Mouse (Mus musculus) intestine, embryonic 15.5 days (tissue): ENCODE measurements around the gene Hist1h2ap. TPM values are rescaled to one million over a fixed set of nuclear protein-coding genes. Genes with fewer than 3 reads are reported as not detected.
"Not testable (repeated sequence)": the region's sequence is repeated elsewhere in the genome, so short reads cannot be mapped to it uniquely, and the experiment has no call there.

Source experiments
- ATAC-seq: fragments of 200-750 bp; cut with Nextera tagmentation; 2 replicates; pipeline ENCODE4 v1.8.0; 2017; ENCODE audit warnings: moderate TSS enrichment, moderate library complexity
- H3K27ac ChIP-seq: fragments of 300-500 bp; sonication (generic); 2 replicates; pipeline ENCODE4 v1.5.1; 2015; ENCODE audit warnings: mild to moderate bottlenecking, inconsistent platforms
- H3K27me3 ChIP-seq: fragments of 300-500 bp; sonication (generic); replicated peaks from 2 replicates; pipeline ENCODE4 v1.6.1; 2015; ENCODE audit warnings: inconsistent platforms
- H3K36me3 ChIP-seq: fragments of 300-500 bp; sonication (generic); 2 replicates; pipeline ENCODE4 v1.6.1; 2015; ENCODE audit warnings: inconsistent platforms
- H3K4me1 ChIP-seq: fragments of 300-500 bp; sonication (generic); replicated peaks from 2 replicates; pipeline ENCODE4 v1.6.1; 2015; ENCODE audit warnings: inconsistent platforms
- H3K4me2 ChIP-seq: fragments of 300-500 bp; sonication (generic); replicated peaks from 2 replicates; pipeline ENCODE4 v1.6.1; 2015; ENCODE audit warnings: mild to moderate bottlenecking, inconsistent platforms
- H3K4me3 ChIP-seq: fragments of 300-500 bp; sonication (generic); replicated peaks from 2 replicates; pipeline ENCODE4 v1.5.1; 2015; ENCODE audit warnings: inconsistent platforms
- H3K9ac ChIP-seq: fragments of 300-500 bp; sonication (generic); 2 replicates; pipeline ENCODE4 v1.6.1; 2015; ENCODE audit warnings: inconsistent platforms
- H3K9me3 ChIP-seq: fragments of 300-500 bp; sonication (generic); 2 replicates; pipeline ENCODE4 v1.6.1; 2016; ENCODE audit warnings: inconsistent platforms
- WGBS: fragments of 180-500 bp; shearing (Covaris S2); methylation state at CpG from one replicate; pipeline ENCODE4 v1.1.7; 2015; 5-methylcytosine and 5-hydroxymethylcytosine counted together
- polyA plus RNA-seq: library from polyadenylated mRNA; unstranded; fragments of >200 nt; fragmentation: Nextera tagmentation; extraction: Ambion mirVana; gene quantifications from 2 replicates; pipeline ENCODE4 v1.2.1, GENCODE M21; 2015

Hist1h2ap gene
- 2,704 and 3,243 TPM in 2 replicates for polyA plus RNA-seq

DNA sequence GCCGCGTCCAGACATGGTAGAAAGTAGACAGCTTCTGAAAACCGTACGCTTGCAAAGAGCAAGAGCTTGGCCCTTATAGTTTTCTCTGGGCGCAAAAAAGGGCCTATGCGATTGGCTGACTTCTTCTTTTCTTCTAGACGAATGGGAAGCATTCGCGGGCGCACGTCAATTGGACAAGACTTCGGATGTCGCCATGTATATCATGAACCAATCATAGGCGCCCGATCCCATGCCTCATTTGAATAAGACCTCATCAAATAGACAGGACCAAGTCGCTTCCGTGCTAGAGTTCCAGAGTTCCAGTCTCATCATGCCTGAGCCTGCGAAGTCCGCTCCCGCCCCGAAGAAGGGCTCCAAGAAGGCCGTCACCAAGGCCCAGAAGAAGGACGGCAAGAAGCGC lies at the start of gene Hist1h2ap, which contains the start of gene Hist1h2br:
Gene Hist1h2ap (minus strand): TSS at position 47 of the 400 bp plus-strand sequence.
Gene Hist1h2br (plus strand): TSS at position 283 of the 400 bp plus-strand sequence.
- H3K9ac ChIP-seq, H3K36me3 ChIP-seq, H3K9me3 ChIP-seq, H3K4me3 ChIP-seq, H3K27ac ChIP-seq, H3K4me1 ChIP-seq, H3K4me2 ChIP-seq, H3K27me3 ChIP-seq: not testable (repeated sequence)
- peak; percentile 93 for ATAC-seq
- no CpG with 5 or more reads among the region's 24 CpGs for WGBS

DNA sequence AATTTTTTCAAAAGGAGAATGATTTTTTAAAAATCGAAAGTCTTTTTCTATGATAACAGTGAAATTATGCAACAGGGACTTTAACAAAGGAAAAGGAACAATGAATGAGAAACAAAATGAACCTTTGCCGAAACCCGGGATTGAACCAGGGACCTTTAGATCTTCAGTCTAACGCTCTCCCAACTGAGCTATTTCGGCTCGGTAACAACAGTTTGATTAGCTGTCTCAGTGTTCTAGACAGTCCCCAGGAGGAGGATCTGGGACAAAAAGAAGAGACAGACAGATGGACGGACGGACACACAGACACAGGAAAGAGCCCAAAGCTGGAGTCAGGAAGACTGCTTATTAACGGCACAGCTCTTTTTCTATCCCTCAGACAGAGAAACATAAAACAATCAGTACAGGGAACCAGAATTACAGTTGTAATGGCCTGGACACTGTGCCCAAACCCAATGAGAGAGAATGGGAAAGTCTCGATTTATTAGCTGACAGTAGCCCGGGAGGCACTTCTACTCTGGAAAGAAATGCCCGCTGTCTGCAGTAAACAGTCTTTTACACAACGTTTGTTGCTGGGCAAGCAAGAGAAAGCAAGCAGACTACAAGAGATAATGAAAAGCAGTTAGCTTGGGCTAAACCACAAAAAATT lies 49.6 kb upstream of the Hist1h2ap start:
- Histone ChIP-seq H3K9me3 (no peaks in the 10 kb centered on the region), H3K4me1 (no peaks in the 10 kb centered on the region), H3K36me3 (no peaks in the 10 kb centered on the region), H3K27ac (no peak overlapping the region), H3K9ac (no peak overlapping the region), H3K27me3 (no peaks in the 10 kb centered on the region), H3K4me3 (peak overlapping the region; percentile 39), H3K4me2 (peak overlapping the region; percentile 50)
- ATAC-seq, result peak; percentile 89
- 3% methylated on average over 13 of the region's 13 CpGs for WGBS

DNA sequence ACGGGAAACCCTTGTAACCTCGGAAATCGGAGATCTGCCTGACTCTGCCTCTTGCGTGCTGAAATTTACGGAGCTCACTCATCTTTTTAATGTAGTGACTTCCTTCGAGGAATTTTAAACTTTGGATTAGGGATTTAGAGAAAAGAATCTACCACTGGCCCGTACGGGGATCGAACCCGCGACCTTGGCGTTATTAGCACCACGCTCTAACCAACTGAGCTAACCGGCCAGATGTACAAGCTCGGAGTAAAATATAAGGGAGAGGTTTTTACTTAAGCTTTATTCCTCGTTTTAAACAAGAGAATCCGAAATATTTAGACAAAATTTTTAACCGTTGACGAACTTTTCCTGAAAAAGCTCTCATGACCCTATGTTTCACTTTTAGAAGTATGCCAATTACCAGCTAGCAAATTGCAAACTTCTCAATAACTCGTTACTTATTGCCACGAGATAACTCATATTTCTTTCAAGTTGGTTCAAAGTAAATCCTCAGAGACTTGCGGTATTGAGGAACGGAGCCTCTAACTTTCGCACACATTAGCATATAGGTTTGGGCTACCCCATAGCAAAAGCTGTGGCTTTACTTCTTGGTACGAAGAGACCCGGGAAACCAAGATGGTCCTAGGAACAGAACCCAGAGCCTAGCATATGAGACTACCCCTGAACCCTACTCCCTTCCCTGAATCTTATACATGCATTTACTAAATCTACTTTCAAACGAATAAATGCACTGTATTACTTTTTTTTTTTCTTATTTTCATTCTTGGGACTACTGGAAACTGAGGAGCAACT lies 48.8 kb upstream of the Hist1h2ap start:
- Histone ChIP-seq H3K27ac (no peak overlapping the region), H3K9ac (no peak overlapping the region), H3K27me3 (no peaks in the 10 kb centered on the region), H3K4me2 (peak overlapping the region; percentile 50), H3K36me3 (no peaks in the 10 kb centered on the region), H3K4me3 (peak overlapping the region; percentile 39), H3K9me3 (no peaks in the 10 kb centered on the region), H3K4me1 (no peaks in the 10 kb centered on the region)
- peak; percentile 87 for ATAC-seq
- WGBS, result 5% methylated on average over 27 of the region's 27 CpGs

DNA sequence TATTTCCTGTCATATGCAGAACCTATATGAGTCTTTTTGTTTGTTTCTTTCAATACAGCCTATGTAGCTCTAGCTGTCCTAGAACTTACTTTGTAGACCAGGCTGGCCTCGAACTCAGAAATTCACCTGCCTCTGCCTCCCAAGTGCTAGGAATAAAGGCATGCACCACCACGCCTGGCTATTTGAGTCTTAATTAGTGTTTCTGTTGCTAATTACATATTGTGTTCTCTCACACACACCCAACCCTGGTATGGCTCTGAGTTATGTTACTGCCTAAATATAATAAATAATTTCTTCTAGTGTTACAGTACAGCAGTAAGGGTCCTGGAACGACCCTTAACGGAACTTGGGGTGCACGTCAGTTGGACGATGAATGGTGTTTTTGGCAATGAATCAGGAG lies 47.4 kb upstream of the Hist1h2ap start:
- Histone ChIP-seq H3K27me3 (no peaks in the 10 kb centered on the region), H3K4me1 (no peaks in the 10 kb centered on the region), H3K36me3 (no peaks in the 10 kb centered on the region), H3K27ac (no peak overlapping the region), H3K4me3 (no peak overlapping the region), H3K9ac (no peak overlapping the region), H3K4me2 (no peak overlapping the region), H3K9me3 (no peaks in the 10 kb centered on the region)
- no peak for ATAC-seq
- WGBS, result 82% methylated on average over 6 of the region's 6 CpGs

DNA sequence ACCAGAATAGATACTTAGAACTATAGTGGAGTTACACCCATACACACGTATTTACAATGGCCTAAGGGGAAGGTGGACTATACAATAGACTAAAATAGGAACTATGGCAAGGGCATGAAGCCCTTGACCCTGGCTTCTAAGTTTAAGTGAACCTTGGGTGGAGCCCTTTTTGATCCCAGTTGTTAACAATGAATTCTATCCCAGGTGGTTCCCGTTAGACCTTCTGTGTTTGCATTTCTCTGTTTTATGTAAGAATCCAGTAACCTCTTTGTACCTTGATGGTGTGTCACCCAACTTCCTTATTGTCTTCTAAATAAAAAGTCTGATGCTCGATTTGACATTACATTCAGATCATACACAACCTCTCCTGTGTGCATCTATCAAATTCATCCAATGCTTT lies 32.2 kb upstream of the Hist1h2ap start:
- H3K4me2 ChIP-seq, H3K4me1 ChIP-seq, H3K9ac ChIP-seq, H3K4me3 ChIP-seq, H3K9me3 ChIP-seq, ATAC-seq, H3K27me3 ChIP-seq, H3K27ac ChIP-seq, H3K36me3 ChIP-seq: not testable (repeated sequence)
- 68% methylated on average over 3 of the region's 3 CpGs for WGBS

DNA sequence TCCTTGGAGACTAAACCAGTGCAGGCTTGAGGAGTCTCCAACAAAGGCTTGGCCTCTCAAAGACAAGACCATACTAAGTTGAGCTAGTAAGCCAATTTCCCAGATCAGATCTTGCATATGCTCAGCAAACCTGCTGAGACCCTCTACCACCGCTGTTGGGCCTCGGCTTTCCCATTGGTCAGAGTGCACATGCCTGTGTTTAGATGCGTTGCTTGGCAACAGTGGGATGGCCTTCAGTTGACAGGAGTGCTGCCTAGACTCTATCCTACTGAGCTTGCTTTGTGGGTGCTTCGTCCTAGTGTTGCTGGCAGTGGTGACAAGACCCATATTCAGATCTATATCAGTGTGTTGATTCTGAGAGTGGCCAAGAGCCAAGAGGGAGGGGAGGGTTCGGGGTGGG lies 28.3 kb upstream of the Hist1h2ap start:
- H3K27me3 ChIP-seq, result no peaks in the 10 kb centered on the region
- no peak overlapping the region for H3K9ac ChIP-seq
- H3K9me3 ChIP-seq, result no peaks in the 10 kb centered on the region
- no peak overlapping the region for H3K4me2 ChIP-seq
- ATAC-seq, result no peak
- H3K4me1 ChIP-seq, result no peaks in the 10 kb centered on the region
- H3K36me3 ChIP-seq, result no peaks in the 10 kb centered on the region
- 14% methylated on average over 5 of the region's 5 CpGs for WGBS
- no peak overlapping the region for H3K4me3 ChIP-seq
- no peak overlapping the region for H3K27ac ChIP-seq

DNA sequence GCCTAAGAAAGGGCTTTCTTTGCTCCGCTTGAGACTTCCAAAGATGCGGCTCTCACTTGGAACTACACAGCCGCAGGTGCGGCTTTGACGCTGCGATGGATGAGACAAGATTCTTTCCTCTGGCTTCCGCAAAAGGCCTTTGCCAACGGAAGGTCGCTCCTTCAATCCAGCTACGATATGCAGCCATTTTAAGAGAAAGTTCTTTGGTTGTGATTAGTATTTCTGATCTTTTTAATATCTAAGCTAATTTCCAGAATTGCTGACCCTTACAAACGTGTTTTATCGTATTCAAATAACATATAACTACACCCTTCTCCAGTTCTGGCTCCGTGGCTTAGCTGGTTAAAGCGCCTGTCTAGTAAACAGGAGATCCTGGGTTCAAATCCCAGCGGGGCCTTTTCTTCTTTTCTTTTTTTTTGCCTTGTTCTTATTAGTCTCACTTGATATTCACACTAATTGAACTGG lies 22.4 kb upstream of the Hist1h2ap start:
- H3K4me2 ChIP-seq, result peak overlapping the region; percentile 46
- H3K27me3 ChIP-seq, result no peaks in the 10 kb centered on the region
- WGBS, result 2% methylated on average over 15 of the region's 15 CpGs
- 0 out of 2 replicates have a peak overlapping the region, but pooled peaks have one; percentile 3 for H3K9ac ChIP-seq
- no peaks in the 10 kb centered on the region for H3K9me3 ChIP-seq
- no peaks in the 10 kb centered on the region for H3K36me3 ChIP-seq
- H3K4me3 ChIP-seq, result peak overlapping the region; percentile 31
- no peak overlapping the region for H3K27ac ChIP-seq
- peak; percentile 73 for ATAC-seq
- no peaks in the 10 kb centered on the region for H3K4me1 ChIP-seq

DNA sequence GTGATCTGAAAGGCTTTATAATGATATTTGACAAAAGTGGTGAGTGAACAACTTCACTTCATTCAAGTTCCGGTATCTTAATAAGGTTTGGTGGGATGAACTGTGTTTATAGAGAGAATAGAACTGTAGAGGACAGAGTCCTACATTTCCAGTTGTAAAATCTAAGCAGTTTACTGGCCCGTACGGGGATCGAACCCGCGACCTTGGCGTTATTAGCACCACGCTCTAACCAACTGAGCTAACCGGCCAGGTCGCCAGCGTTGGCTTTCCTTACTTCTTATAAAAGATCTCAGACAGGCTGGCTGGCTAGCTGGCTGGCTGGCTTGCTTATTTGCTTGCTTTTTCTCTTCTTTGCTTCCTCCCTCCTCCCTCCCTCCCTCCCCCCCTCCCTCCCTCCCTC lies 21.8 kb upstream of the Hist1h2ap start:
- peak; percentile 91 for ATAC-seq
- no peaks in the 10 kb centered on the region for H3K36me3 ChIP-seq
- no peaks in the 10 kb centered on the region for H3K9me3 ChIP-seq
- H3K4me1 ChIP-seq, result no peaks in the 10 kb centered on the region
- H3K4me3 ChIP-seq, result peak overlapping the region; percentile 31
- H3K27ac ChIP-seq, result no peak overlapping the region
- H3K27me3 ChIP-seq, result no peaks in the 10 kb centered on the region
- H3K9ac ChIP-seq, result no peak overlapping the region
- H3K4me2 ChIP-seq, result peak overlapping the region; percentile 46; the same call in 1 of the 2 replicates
- 5% methylated on average over 11 of the region's 11 CpGs for WGBS

DNA sequence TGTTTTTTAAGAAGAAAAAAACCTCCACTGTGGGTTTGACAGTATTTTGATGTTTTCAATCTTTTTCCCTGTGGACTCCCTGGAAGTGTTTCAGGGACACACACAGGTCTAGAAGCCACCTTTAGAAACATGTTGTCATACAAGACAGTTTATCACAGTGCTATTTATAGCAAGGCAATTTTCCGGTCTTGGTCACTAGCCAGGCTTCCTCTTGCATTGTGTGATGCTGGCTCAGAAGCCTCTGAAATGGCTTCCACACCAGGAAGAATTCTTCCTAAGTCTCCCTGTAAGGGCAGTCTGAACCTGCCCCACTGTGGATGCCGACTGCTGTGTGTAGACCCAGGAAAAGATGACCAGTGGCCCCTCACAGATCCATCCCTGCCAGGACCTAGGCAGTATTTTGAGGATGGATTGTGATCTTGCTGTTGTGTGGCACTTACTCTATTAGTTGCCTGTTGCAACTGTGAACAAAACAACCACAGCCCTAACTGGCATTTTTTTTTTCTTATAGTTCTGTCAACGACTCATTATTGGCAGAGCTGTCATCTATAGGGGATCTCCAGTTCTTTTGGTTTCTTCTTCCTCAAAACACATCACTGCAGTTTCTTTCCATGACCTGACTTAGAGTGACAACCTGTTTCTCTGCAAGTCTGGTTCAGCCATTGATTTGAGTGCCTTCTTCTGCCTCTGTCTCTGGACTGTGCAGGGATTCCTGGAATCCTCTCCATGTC lies 19.1 kb upstream of the Hist1h2ap start:
- Histone ChIP-seq H3K27ac (no peak overlapping the region), H3K27me3 (no peaks in the 10 kb centered on the region), H3K9me3 (no peaks in the 10 kb centered on the region), H3K4me1 (no peaks in the 10 kb centered on the region), H3K4me2 (no peak overlapping the region), H3K9ac (no peak overlapping the region), H3K4me3 (no peak overlapping the region), H3K36me3 (no peaks in the 10 kb centered on the region)
- no peak for ATAC-seq
- 57% methylated on average over 3 of the region's 3 CpGs for WGBS

DNA sequence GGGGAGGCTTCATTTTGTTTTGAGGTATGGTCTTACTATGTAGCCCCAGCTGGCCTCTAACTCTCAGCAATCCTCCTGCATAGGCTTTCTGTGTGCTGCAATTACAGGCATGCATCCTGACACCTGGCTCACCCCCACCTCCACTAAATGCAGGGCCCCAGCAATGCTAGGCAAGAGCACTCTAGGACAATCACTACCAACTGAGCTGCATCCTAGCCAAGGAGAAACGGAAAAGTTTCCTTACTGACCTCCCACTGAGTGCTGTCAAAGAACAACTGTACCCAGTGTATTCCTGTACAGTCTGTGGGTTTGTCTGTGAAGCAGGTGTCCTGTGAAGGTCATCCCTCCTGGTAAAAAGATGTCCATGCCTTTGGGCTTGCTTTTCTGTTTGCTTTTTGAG lies 17.4 kb upstream of the Hist1h2ap start:
- not testable (repeated sequence) for H3K4me3 ChIP-seq, H3K4me1 ChIP-seq, ATAC-seq, H3K9me3 ChIP-seq, H3K27ac ChIP-seq, H3K4me2 ChIP-seq, H3K27me3 ChIP-seq, H3K36me3 ChIP-seq, H3K9ac ChIP-seq
- 58% methylated on average over 1 of the region's 1 CpGs for WGBS

DNA sequence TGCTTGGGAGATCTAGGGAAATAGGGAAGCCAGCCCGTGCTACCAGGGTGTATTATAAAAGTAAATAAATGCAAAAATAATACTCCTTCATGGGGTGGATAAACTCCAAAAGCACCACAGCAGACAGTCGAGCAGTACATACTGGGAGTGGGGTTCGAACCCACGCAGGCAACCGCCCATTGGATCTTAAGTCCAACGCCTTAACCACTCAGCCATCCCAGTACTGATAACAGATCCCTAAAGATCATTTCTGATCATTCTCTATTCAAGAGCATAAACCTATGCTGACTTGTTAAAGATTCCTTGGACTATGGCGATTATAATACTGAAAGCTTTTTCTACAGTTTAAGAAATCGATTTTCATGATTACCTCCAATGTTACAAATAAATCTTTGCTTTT lies 14.6 kb upstream of the Hist1h2ap start:
- peak; percentile 55; the same call in 1 of the 2 replicates for ATAC-seq
- H3K27me3 ChIP-seq, result no peaks in the 10 kb centered on the region
- no peak overlapping the region for H3K9ac ChIP-seq
- WGBS, result 33% methylated on average over 8 of the region's 8 CpGs
- H3K4me1 ChIP-seq, result no peaks in the 10 kb centered on the region
- H3K36me3 ChIP-seq, result no peaks in the 10 kb centered on the region
- no peak overlapping the region for H3K27ac ChIP-seq
- H3K9me3 ChIP-seq, result no peaks in the 10 kb centered on the region
- no peak overlapping the region for H3K4me2 ChIP-seq
- H3K4me3 ChIP-seq, result no peak overlapping the region

DNA sequence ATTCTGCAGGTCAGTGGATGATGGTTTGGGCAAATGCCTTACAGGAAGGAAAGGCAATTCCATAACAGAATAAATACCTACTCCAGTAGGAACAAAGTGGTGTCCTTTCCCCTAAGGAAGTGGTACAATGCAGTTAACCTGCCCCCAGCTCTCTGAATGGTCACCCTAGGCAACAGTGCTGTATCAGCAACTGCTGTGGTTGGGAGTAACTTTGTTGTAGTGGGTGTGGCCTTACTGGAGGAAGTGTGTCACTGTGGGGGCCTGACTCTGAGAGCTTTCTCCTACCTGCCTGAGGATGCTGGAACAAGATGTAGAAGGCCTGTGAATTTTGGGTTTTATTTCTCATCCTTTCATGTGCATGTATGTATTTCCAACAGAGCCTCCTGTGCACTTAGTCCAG lies 13.0 kb upstream of the Hist1h2ap start:
- not testable (repeated sequence) for H3K4me1 ChIP-seq, ATAC-seq, H3K4me3 ChIP-seq, H3K36me3 ChIP-seq, H3K9ac ChIP-seq, H3K4me2 ChIP-seq, H3K9me3 ChIP-seq, H3K27ac ChIP-seq, H3K27me3 ChIP-seq
